Mouse (Mus musculus): ENCODE measurements at regions not wholly inside any gene's neighbourhood (a gene's known extent, or its start where the extent isn't known, plus 50 kb on each side); places are given as distances from the start of the nearest gene placed in this dataset.

GRCm38 (mm10) chr3:130800016-130800415 lies 69.8 kb upstream of the Rpl34 start:
- no peak for TF ChIP-seq CTCF (IDR thresholded peaks at IDR 0.05; ENCODE audit: low read depth)
- TF ChIP-seq EP300 (IDR thresholded peaks at IDR 0.05; ENCODE audit: low read depth): no peak

Data from liver, embryonic 14.5 days (tissue).